Mouse (Mus musculus) hindbrain, embryonic 14.5 days (tissue): ENCODE results near the gene Adgrv1. TPM values are rescaled to one million over a fixed set of nuclear protein-coding genes. Genes with fewer than 3 reads are reported as not detected.

Source experiments
- ATAC-seq: fragments of 200-750 bp; cut with Nextera tagmentation; 2 replicates; pipeline ENCODE4 v1.8.0; 2017; ENCODE audit warnings: moderate number of reproducible peaks, mild to moderate bottlenecking, moderate TSS enrichment, moderate library complexity; ENCODE audit not compliant: low FRiP score
- DNase-seq: peaks from one replicate; pipeline ENCODE4 v3.0.0-alpha.2; 2015; ENCODE audit warnings: low spot score
- H3K27ac ChIP-seq: fragments of 300-500 bp; sonication (generic); 2 replicates; pipeline ENCODE4 v1.5.1; 2014; ENCODE audit warnings: mild to moderate bottlenecking, moderate library complexity
- H3K27me3 ChIP-seq: fragments of 300-500 bp; sonication (generic); 2 replicates; pipeline ENCODE4 v1.6.1; 2014; ENCODE audit warnings: mild to moderate bottlenecking, low read length, mixed read lengths; ENCODE audit not compliant: control insufficient read depth, insufficient read depth
- H3K36me3 ChIP-seq: fragments of 300-500 bp; sonication (generic); replicated peaks from 2 replicates; pipeline ENCODE4 v1.6.1; 2014; ENCODE audit not compliant: control insufficient read depth, insufficient read depth
- H3K4me1 ChIP-seq: fragments of 300-500 bp; sonication (generic); replicated peaks from 2 replicates; pipeline ENCODE4 v1.6.1; 2014; ENCODE audit warnings: antibody characterized with exemption, low read length, mixed read lengths; ENCODE audit not compliant: control insufficient read depth, insufficient read depth
- H3K4me2 ChIP-seq: fragments of 300-500 bp; sonication (generic); replicated peaks from 2 replicates; pipeline ENCODE4 v1.6.1; 2014; ENCODE audit warnings: mild to moderate bottlenecking, moderate library complexity
- H3K4me3 ChIP-seq: fragments of 300-500 bp; sonication (generic); replicated peaks from 2 replicates; pipeline ENCODE4 v1.5.1; 2014; ENCODE audit warnings: mild to moderate bottlenecking, low read length
- H3K9ac ChIP-seq: fragments of 300-500 bp; sonication (generic); 2 replicates; pipeline ENCODE4 v1.6.1; 2014
- H3K9me3 ChIP-seq: fragments of 300-500 bp; sonication (generic); 2 replicates; pipeline ENCODE4 v1.6.1; 2016; ENCODE audit warnings: low read length; ENCODE audit not compliant: control insufficient read depth
- WGBS: fragments of 180-500 bp; shearing (Covaris S2); extraction: QIAGEN DNeasy Blood & Tissue Kit; methylation state at CpG from one replicate; pipeline ENCODE4 v1.1.7; 2014; 5-methylcytosine and 5-hydroxymethylcytosine counted together
- polyA plus RNA-seq: library from polyadenylated mRNA; unstranded; fragments of >200 nt; fragmentation: Nextera tagmentation; extraction: Ambion mirVana; gene quantifications from 2 replicates; pipeline ENCODE4 v1.2.1, GENCODE M21; 2014

Gene Adgrv1
- polyA plus RNA-seq, 1 experiment from 2014 or later = 13.2 TPM

GRCm38 (mm10) chr13:81109676-81110075 is 523.3 kb downstream of the Adgrv1 start:
- no peaks in the 10 kb centered on the region for H3K4me1 ChIP-seq
- no peaks in the 10 kb centered on the region for H3K27me3 ChIP-seq
- DNase-seq (no peak), ATAC-seq (no peak)
- H3K9me3 ChIP-seq = no peaks in the 10 kb centered on the region
- no peaks in the 10 kb centered on the region for H3K36me3 ChIP-seq
- H3K9ac ChIP-seq = no peak overlapping the region
- WGBS = 82% methylated on average over 6 of the region's 6 CpGs
- no peak overlapping the region for H3K4me2 ChIP-seq
- no peak overlapping the region for H3K4me3 ChIP-seq
- H3K27ac ChIP-seq = no peak overlapping the region

DNA sequence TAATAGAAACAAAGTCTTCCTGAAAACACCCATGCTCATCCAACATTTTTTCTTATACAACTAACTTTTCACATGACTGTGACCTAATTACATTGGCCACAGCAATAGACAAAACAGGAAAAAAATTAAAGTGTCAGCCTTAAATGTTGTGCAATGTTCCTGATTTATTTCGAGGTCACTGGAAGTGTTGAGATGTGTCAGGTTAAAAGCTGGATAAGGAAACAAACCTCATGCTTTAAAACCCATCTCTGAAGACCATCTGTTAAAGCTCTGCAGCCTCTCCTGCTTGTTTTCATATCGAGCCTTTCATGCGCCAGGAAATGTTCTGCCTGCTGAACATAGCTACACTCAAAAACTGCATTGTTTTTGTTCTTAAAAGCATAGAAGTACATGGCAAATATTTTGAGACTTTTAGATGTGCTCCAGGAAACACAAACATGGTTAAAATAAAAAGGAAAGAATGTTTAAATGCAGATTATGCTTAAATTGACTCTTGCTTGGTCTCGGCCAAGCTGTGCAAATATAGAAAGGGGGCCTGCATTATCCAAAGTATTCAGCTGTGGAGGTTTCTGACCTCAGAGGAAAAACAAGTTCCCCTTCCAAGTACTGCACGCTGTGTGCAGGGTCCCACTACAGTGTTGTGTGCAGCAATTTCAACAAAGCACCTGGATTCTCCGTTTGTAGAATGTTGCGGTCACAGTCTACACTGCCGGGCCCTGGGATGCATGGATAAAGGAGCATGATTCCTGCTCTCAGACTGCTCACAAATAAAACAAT is 524.2 kb downstream of the Adgrv1 start:
- Histone ChIP-seq H3K9ac (no peak overlapping the region), H3K4me1 (no peaks in the 10 kb centered on the region), H3K4me3 (no peak overlapping the region), H3K36me3 (no peaks in the 10 kb centered on the region), H3K27me3 (no peaks in the 10 kb centered on the region), H3K27ac (no peak overlapping the region), H3K9me3 (no peaks in the 10 kb centered on the region), H3K4me2 (no peak overlapping the region)
- DNase-seq = no peak
- no peak for ATAC-seq
- WGBS = 80% methylated on average over 8 of the region's 8 CpGs

- DNase-seq (no peak), ATAC-seq (no peak)
- no peaks in the 10 kb centered on the region for H3K4me1 ChIP-seq
- no peaks in the 10 kb centered on the region for H3K27me3 ChIP-seq
- no peaks in the 10 kb centered on the region for H3K9me3 ChIP-seq
- H3K36me3 ChIP-seq = no peaks in the 10 kb centered on the region
- H3K9ac ChIP-seq = no peak overlapping the region
- 83% methylated on average over 5 of the region's 5 CpGs for WGBS
- H3K27ac ChIP-seq = no peak overlapping the region
- H3K4me3 ChIP-seq = no peak overlapping the region
- no peak overlapping the region for H3K4me2 ChIP-seq
Measured at GRCm38 (mm10) chr13:81107436-81107835, 525.5 kb downstream of the Adgrv1 start.

- Histone ChIP-seq H3K9ac (no peak overlapping the region), H3K36me3 (0 out of 2 replicates have a peak, but pooled peaks cover 4% of the 10 kb centered on the region), H3K9me3 (no peaks in the 10 kb centered on the region), H3K4me2 (no peak overlapping the region), H3K4me3 (no peak overlapping the region), H3K27me3 (no peaks in the 10 kb centered on the region), H3K27ac (no peak overlapping the region), H3K4me1 (no peaks in the 10 kb centered on the region)
- 0 out of 2 replicates have a peak, but pooled peaks have one; percentile 53 for ATAC-seq
- WGBS = 66% methylated on average over 4 of the region's 4 CpGs
- no peak for DNase-seq
Measured at GRCm38 (mm10) chr13:81103794-81104193, 529.2 kb downstream of the Adgrv1 start.

- Histone ChIP-seq H3K9ac (no peak overlapping the region), H3K4me3 (no peak overlapping the region), H3K4me1 (no peaks in the 10 kb centered on the region), H3K27ac (no peak overlapping the region), H3K27me3 (no peaks in the 10 kb centered on the region), H3K36me3 (0 out of 2 replicates have a peak, but pooled peaks cover 2% of the 10 kb centered on the region), H3K9me3 (no peaks in the 10 kb centered on the region), H3K4me2 (no peak overlapping the region)
- DNase-seq (no peak), ATAC-seq (no peak)
- 96% methylated on average over 2 of the region's 2 CpGs for WGBS
Measured at GRCm38 (mm10) chr13:81096424-81096823, 536.5 kb downstream of the Adgrv1 start.

DNA sequence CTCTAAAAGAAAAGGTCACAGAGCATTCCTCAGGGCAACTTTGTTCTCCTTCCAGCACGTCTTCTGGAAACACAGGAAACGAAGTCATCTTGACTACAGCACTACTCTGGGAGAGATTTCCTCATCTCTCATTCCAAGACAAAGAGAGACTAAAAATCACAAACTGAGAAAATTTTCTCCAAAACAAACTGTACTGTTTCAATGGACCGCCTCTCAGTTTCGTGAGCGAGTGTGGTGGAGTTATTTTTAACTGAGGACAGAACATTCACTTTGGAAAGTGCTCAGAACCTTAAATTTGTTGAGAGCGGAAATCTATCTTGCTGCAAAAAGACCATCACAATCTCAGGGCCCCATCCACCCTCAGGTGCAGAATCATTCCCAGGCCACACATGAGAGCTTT is 538.4 kb downstream of the Adgrv1 start:
- WGBS = 86% methylated on average over 6 of the region's 6 CpGs
- no peaks in the 10 kb centered on the region for H3K4me1 ChIP-seq
- no peak overlapping the region for H3K4me2 ChIP-seq
- H3K9ac ChIP-seq = no peak overlapping the region
- no peak overlapping the region for H3K27ac ChIP-seq
- DNase-seq (no peak), ATAC-seq (no peak)
- no peaks in the 10 kb centered on the region for H3K9me3 ChIP-seq
- H3K27me3 ChIP-seq = no peaks in the 10 kb centered on the region
- H3K36me3 ChIP-seq = no peaks in the 10 kb centered on the region
- H3K4me3 ChIP-seq = no peak overlapping the region

DNA sequence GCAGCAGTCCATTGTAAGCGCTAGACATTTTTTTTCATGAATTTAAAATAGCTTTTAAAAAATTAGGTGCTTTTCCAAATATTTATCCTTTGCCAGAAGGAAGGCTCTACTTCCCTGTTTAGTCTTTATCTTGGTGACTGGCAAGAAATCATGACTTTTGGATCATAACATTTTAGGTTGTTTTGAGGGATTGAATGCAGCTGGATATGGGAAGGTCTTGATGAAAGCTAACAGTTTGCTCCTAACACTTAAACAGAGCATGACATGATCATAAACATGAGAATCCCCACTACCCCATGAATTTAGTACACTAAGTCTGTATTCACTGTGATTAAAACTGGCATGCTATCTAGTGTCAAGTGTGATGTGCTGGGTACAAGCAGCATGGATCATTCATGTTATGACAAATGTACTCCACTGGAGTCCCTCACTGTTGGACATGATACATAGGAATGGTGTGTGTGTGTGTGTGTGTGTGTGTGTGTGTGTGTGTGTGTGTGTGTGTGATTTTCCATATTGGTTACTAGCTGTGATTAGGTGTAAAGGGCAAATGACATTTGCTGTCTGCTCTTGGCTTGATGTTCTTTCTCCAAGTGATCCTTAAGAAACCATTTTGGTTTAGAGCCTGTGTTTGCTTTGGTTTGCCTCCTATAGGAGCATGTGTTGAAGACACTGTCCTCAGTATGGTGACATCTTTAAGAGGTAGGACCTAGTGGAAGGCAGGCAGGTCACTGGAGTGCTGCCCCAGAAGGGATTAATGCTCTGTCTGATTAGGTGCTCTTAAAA is 542.7 kb downstream of the Adgrv1 start:
- H3K9ac ChIP-seq = no peak overlapping the region
- H3K36me3 ChIP-seq = no peaks in the 10 kb centered on the region
- no peaks in the 10 kb centered on the region for H3K4me1 ChIP-seq
- H3K27me3 ChIP-seq = no peaks in the 10 kb centered on the region
- WGBS = 93% methylated on average over 1 of the region's 1 CpGs
- H3K27ac ChIP-seq = no peak overlapping the region
- ATAC-seq (no peak), DNase-seq (no peak)
- H3K9me3 ChIP-seq = no peaks in the 10 kb centered on the region
- H3K4me2 ChIP-seq = no peak overlapping the region
- no peak overlapping the region for H3K4me3 ChIP-seq

- no peaks in the 10 kb centered on the region for H3K36me3 ChIP-seq
- no peaks in the 10 kb centered on the region for H3K27me3 ChIP-seq
- no peaks in the 10 kb centered on the region for H3K9me3 ChIP-seq
- H3K27ac ChIP-seq = no peak overlapping the region
- ATAC-seq (no peak), DNase-seq (no peak)
- H3K4me1 ChIP-seq = no peaks in the 10 kb centered on the region
- H3K4me3 ChIP-seq = no peak overlapping the region
- no peak overlapping the region for H3K4me2 ChIP-seq
- WGBS = 79% methylated on average over 2 of the region's 2 CpGs
- no peak overlapping the region for H3K9ac ChIP-seq
Measured at GRCm38 (mm10) chr13:81086969-81087682, 545.8 kb downstream of the Adgrv1 start.

DNA sequence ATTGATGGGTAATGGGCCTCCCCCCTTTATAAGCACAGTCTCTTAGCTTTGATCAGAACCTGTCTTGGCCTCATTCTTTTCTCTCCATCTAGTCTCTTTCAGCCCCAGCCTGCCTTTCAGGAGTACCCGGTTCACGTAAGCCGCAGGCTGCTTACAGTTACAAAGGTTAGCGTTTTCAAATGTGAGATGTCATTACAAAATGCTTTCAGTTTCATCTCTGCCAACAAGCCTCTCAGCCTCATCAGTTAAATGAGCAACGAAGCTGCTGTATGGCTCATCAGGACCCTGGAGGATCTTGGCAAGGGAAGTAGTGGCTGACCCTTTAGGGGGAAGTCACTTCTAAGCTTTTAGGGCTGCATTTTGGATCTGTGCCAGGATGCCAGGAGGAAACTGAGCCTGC is 560.7 kb downstream of the Adgrv1 start:
- no peak for ATAC-seq
- Histone ChIP-seq H3K9ac (no peak overlapping the region), H3K27me3 (no peaks in the 10 kb centered on the region), H3K4me1 (no peaks in the 10 kb centered on the region), H3K4me3 (no peak overlapping the region), H3K9me3 (no peaks in the 10 kb centered on the region), H3K27ac (no peak overlapping the region), H3K4me2 (no peak overlapping the region), H3K36me3 (no peaks in the 10 kb centered on the region)
- WGBS = 79% methylated on average over 5 of the region's 5 CpGs
- DNase-seq = no peak
